Mouse (Mus musculus) cortical plate, adult 2 months (tissue): ENCODE measurements around the gene Slc17a6.

Experiments
- CTCF ChIP-seq: fragments of 200-500 bp; IDR thresholded peaks from 2 replicates; pipeline ENCODE4 v1.5.1; 2011; ENCODE audit warnings: mild to moderate bottlenecking, control low read depth, low read length; ENCODE audit not compliant: insufficient read depth; ENCODE audit errors: extremely low read depth
- POLR2A ChIP-seq: fragments of 200-500 bp; IDR thresholded peaks from 2 replicates; pipeline ENCODE4 v1.6.1; 2011; ENCODE audit warnings: mild to moderate bottlenecking, low read length, control low read depth; ENCODE audit not compliant: insufficient read depth; ENCODE audit errors: extremely low read depth

- TF ChIP-seq CTCF = no peak
- no peak for TF ChIP-seq POLR2A
Measured at GRCm38 (mm10) chr7:51625591-51626255, 3.9 kb downstream of the Slc17a6 start.
